Mouse (Mus musculus) neural tube, embryonic 11.5 days (tissue): ENCODE measurements around the gene Gm20736. TPM values are rescaled to one million over a fixed set of nuclear protein-coding genes. Genes with fewer than 3 reads are reported as not detected.
"Not testable (repeated sequence)": the region's sequence is repeated elsewhere in the genome, so short reads cannot be mapped to it uniquely, and the experiment has no call there.

Experiments used
- ATAC-seq: fragments of 200-750 bp; cut with Nextera tagmentation; 2 replicates; pipeline ENCODE4 v1.8.0; 2017; ENCODE audit warnings: moderate number of reproducible peaks, mild to moderate bottlenecking, moderate TSS enrichment, moderate library complexity; ENCODE audit not compliant: insufficient read depth, low FRiP score, low TSS enrichment
- DNase-seq: peaks from one replicate; pipeline ENCODE4 v3.0.0-alpha.2; 2015; ENCODE audit warnings: low spot score
- H3K27ac ChIP-seq: fragments of 300-500 bp; sonication (generic); 2 replicates; pipeline ENCODE4 v1.5.1; 2014; ENCODE audit warnings: low read depth, mild to moderate bottlenecking, low read length
- H3K27me3 ChIP-seq: fragments of 300-500 bp; sonication (generic); 2 replicates; pipeline ENCODE4 v1.6.1; 2014; ENCODE audit warnings: mild to moderate bottlenecking, low read length, mixed read lengths; ENCODE audit not compliant: control insufficient read depth, insufficient read depth
- H3K36me3 ChIP-seq: fragments of 300-500 bp; sonication (generic); 2 replicates; pipeline ENCODE4 v1.6.1; 2014; ENCODE audit warnings: mild to moderate bottlenecking, low read length, moderate library complexity, mixed read lengths; ENCODE audit not compliant: control insufficient read depth, insufficient read depth
- H3K4me1 ChIP-seq: fragments of 300-500 bp; sonication (generic); 2 replicates; pipeline ENCODE4 v1.6.1; 2014; ENCODE audit warnings: low read length, mixed read lengths; ENCODE audit not compliant: control insufficient read depth, insufficient read depth
- H3K4me2 ChIP-seq: fragments of 300-500 bp; sonication (generic); 2 replicates; pipeline ENCODE4 v1.6.1; 2014; ENCODE audit warnings: low read depth, mild to moderate bottlenecking, moderate library complexity
- H3K4me3 ChIP-seq: fragments of 300-500 bp; sonication (generic); 2 replicates; pipeline ENCODE4 v1.5.1; 2014; ENCODE audit warnings: low read depth, low read length
- H3K9ac ChIP-seq: fragments of 300-500 bp; sonication (generic); 2 replicates; pipeline ENCODE4 v1.6.1; 2014; ENCODE audit warnings: mild to moderate bottlenecking, low read length
- H3K9me3 ChIP-seq: fragments of 300-500 bp; sonication (generic); 2 replicates; pipeline ENCODE4 v1.6.1; 2016; ENCODE audit warnings: low read length; ENCODE audit not compliant: control insufficient read depth
- WGBS: fragments of 180-500 bp; shearing (Covaris S2); extraction: QIAGEN DNeasy Blood & Tissue Kit; methylation state at CpG from one replicate; pipeline ENCODE4 v1.1.7; 2014; 5-methylcytosine and 5-hydroxymethylcytosine counted together
- polyA plus RNA-seq: library from polyadenylated mRNA; unstranded; fragments of >200 nt; fragmentation: Nextera tagmentation; extraction: Ambion mirVana; gene quantifications from 2 replicates; pipeline ENCODE4 v1.2.1, GENCODE M21; 2014

Gene Gm20736
- polyA plus RNA-seq, result not detected in 2 replicates

DNA sequence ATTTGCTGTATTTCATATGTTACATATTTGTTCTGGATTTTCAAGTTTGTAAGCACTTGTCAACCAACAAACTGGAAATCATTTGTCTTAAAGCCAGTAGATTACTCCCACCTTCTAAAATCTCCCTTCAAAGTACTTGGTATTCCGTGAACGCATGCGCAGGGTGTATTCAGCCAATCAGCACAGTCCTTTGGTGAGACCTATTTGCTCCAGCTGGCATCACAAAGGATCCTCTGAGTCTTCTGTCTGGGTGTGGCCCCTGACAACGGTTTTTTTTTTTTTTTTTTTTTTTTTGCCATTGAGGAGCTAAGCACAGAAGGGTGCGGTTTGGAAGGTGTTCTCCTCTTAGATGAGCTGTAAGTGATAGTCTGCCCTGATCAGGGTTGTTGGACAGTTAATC is at the start of gene Gm20736:
Gene Gm20736, plus strand, starts transcription at position 301 of the 400 bp plus-strand sequence.
- not testable (repeated sequence) for H3K9ac ChIP-seq, H3K4me2 ChIP-seq, H3K27me3 ChIP-seq, H3K9me3 ChIP-seq, ATAC-seq, H3K4me3 ChIP-seq, H3K36me3 ChIP-seq, H3K27ac ChIP-seq, H3K4me1 ChIP-seq, DNase-seq
- no CpG with 5 or more reads among the region's 5 CpGs for WGBS

Other genes starting within 250 kb of the Gm20736 start
- not detected in 2 replicates for gene Gm20924, start 170.2 kb upstream of the Gm20736 start, polyA plus RNA-seq